Mouse (Mus musculus): ENCODE measurements around the gene Hkdc1. TPM values are rescaled to one million over a fixed set of nuclear protein-coding genes. Genes with fewer than 3 reads are reported as not detected.

Gene Hkdc1
- polyA plus RNA-seq, 1 experiment from 2014 or later, result 0.24 TPM

- Histone ChIP-seq H3K9me3 (no peaks in the 10 kb centered on the region), H3K36me3 (no peaks in the 10 kb centered on the region), H3K4me2 (replicated peaks) (no peak overlapping the region), H3K4me3 (no peak overlapping the region), H3K9ac (replicated peaks) (no peak overlapping the region), H3K4me1 (no peaks in the 10 kb centered on the region), H3K27me3 (no peaks in the 10 kb centered on the region), H3K27ac (replicated peaks) (no peak overlapping the region)
- no peak for ATAC-seq (replicated peaks)
- WGBS, result 45% methylated on average over 7 of the region's 7 CpGs
Measured at GRCm38 (mm10) chr10:62418831-62419356, 3.4 kb downstream of the Hkdc1 start.

- H3K9me3 ChIP-seq, result no peaks in the 10 kb centered on the region
- no peak overlapping the region for H3K9ac ChIP-seq (replicated peaks)
- WGBS, result 59% methylated on average over 4 of the region's 4 CpGs
- H3K4me3 ChIP-seq, result no peak overlapping the region
- no peaks in the 10 kb centered on the region for H3K36me3 ChIP-seq
- H3K27me3 ChIP-seq, result no peaks in the 10 kb centered on the region
- no peaks in the 10 kb centered on the region for H3K4me1 ChIP-seq
- H3K27ac ChIP-seq (replicated peaks), result no peak overlapping the region
- H3K4me2 ChIP-seq (replicated peaks), result no peak overlapping the region
- no peak for ATAC-seq (replicated peaks)
Measured at GRCm38 (mm10) chr10:62413606-62413982, 8.7 kb downstream of the Hkdc1 start.

GRCm38 (mm10) chr10:62412906-62413605 is 9.2 kb downstream of the Hkdc1 start:
- no peaks in the 10 kb centered on the region for H3K9me3 ChIP-seq

DNA sequence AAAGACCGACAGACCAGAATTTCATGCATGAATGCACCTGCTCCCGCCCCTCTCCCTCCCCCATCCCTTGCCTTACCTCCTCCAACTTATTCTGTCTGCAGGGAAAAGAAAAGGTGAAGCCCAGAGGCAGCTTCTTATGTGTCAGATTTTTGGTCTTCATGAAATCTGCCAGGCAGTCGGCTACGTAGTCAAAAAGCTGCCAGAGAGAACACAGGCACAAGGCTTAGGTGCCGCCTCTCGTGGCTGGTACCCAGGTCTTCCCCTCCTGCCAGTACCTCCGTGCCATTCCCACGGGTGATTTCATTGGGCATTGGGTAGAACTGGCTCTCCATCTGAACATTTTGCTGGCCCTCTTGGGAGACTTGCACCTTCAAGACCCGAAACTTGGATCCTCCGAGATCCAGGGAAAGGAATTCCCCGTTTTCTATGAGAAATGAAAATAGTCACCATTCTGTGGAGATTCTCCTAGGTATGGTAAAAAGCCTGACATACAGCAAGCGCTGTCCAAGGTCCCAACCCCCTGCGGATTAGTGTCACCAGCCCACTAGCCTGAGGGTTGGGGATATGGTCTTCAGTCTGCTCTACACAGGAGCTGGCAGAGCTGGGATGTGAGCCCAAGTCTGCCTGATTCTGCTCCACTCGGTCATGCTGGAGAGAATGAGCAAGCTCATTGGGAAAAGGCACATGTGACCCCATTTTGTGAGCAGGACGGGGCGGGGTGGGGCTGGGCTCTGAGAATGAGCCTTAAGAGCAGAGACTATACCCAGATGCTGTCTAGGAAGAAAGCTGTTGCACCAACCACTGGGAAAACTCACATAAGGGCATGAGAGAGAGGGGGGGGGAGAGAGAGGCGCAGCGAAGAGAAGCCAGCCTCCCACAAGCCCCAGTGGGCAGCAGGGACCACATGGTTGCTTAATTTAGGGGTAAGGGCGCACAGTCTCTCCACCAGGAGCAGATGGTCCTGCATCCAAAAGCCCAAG is 10.6 kb downstream of the Hkdc1 start:
- H3K27ac ChIP-seq (replicated peaks), result no peak overlapping the region
- WGBS, result 67% methylated on average over 19 of the region's 19 CpGs
- no peak for ATAC-seq (replicated peaks)
- H3K27me3 ChIP-seq, result peaks cover 3% of the 10 kb centered on the region; the same call in 1 of the 2 replicates
- no peaks in the 10 kb centered on the region for H3K9me3 ChIP-seq
- no peak overlapping the region for H3K4me2 ChIP-seq (replicated peaks)
- no peaks in the 10 kb centered on the region for H3K4me1 ChIP-seq
- no peak overlapping the region for H3K9ac ChIP-seq (replicated peaks)
- H3K4me3 ChIP-seq, result no peak overlapping the region
- no peaks in the 10 kb centered on the region for H3K36me3 ChIP-seq

More at GRCm38 (mm10) chr10:62412906-62413605, 9.2 kb downstream of the Hkdc1 start:
- Histone ChIP-seq H3K4me1 (no peaks in the 10 kb centered on the region), H3K36me3 (no peaks in the 10 kb centered on the region), H3K4me2 (replicated peaks) (no peak overlapping the region), H3K27ac (replicated peaks) (no peak overlapping the region), H3K27me3 (no peaks in the 10 kb centered on the region), H3K4me3 (no peak overlapping the region), H3K9ac (replicated peaks) (no peak overlapping the region)
- ATAC-seq (replicated peaks), result no peak
- 37% methylated on average over 7 of the region's 8 CpGs for WGBS

DNA sequence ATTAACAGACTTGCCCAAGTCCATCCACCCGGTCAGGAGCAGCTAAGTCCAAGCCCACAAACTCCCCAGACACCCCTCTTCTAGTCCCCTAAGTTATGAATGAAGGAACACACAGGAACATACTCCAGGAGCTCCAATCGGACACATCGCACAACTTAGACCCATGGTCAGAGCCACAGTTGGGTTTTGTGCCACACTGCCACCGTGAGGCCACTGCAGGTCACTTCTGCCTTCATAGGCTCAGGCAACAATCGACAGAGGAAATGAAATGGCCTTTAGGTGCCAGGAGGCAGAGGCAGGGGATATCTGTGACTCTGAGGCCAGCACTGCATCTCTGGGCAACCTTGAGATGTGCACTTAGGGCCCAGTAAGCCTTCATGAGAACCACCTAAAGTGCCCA is 11.3 kb downstream of the Hkdc1 start:
- Histone ChIP-seq H3K4me3 (no peak overlapping the region), H3K4me1 (no peaks in the 10 kb centered on the region), H3K27ac (replicated peaks) (no peak overlapping the region), H3K9ac (replicated peaks) (no peak overlapping the region), H3K36me3 (no peaks in the 10 kb centered on the region), H3K27me3 (peaks cover 3% of the 10 kb centered on the region; the same call in 1 of the 2 replicates), H3K4me2 (replicated peaks) (no peak overlapping the region), H3K9me3 (no peaks in the 10 kb centered on the region)
- peak; percentile 48; the same call in 1 of the 2 replicates for ATAC-seq (replicated peaks)
- 8% methylated on average over 5 of the region's 5 CpGs for WGBS

GRCm38 (mm10) chr10:62404901-62405300 is 17.4 kb downstream of the Hkdc1 start:
- Histone ChIP-seq H3K27me3 (peaks cover 3% of the 10 kb centered on the region; the same call in 1 of the 2 replicates), H3K4me2 (replicated peaks) (peak overlapping the region; percentile 10), H3K4me3 (no peak overlapping the region), H3K9ac (replicated peaks) (no peak overlapping the region), H3K4me1 (no peaks in the 10 kb centered on the region), H3K36me3 (no peaks in the 10 kb centered on the region), H3K27ac (replicated peaks) (no peak overlapping the region), H3K9me3 (no peaks in the 10 kb centered on the region)
- ATAC-seq (replicated peaks), result no peak
- WGBS, result 57% methylated on average over 14 of the region's 14 CpGs

GRCm38 (mm10) chr10:62401641-62402111 is 20.6 kb downstream of the Hkdc1 start:
- Histone ChIP-seq H3K4me3 (no peak overlapping the region), H3K4me2 (replicated peaks) (no peak overlapping the region), H3K9me3 (no peaks in the 10 kb centered on the region), H3K27me3 (no peaks in the 10 kb centered on the region), H3K36me3 (no peaks in the 10 kb centered on the region), H3K9ac (replicated peaks) (no peak overlapping the region), H3K27ac (replicated peaks) (no peak overlapping the region), H3K4me1 (no peaks in the 10 kb centered on the region)
- no peak for ATAC-seq (replicated peaks)
- WGBS, result 80% methylated on average over 19 of the region's 19 CpGs

DNA sequence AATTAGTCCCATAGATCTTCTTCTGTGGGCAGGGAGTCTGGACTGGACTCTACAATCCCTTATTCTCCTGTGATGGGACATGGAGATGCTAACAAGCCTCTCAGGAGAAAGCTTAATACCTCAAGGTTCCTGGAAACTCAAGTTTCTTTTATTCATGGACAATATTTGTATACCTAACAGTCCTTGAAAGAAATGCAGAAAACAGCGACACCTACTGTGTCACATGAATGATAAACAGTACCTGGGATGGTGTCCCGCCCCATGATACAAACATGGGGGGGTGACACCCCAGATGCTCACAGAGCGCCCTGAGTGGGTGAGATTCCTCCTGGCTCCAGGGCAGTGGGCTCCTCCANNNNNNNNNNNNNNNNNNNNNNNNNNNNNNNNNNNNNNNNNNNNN is 39.3 kb downstream of the Hkdc1 start:
- no peak for ATAC-seq (replicated peaks)
- Histone ChIP-seq H3K9me3 (no peaks in the 10 kb centered on the region), H3K27ac (replicated peaks) (no peak overlapping the region), H3K4me1 (no peaks in the 10 kb centered on the region), H3K36me3 (no peaks in the 10 kb centered on the region), H3K27me3 (no peaks in the 10 kb centered on the region), H3K9ac (replicated peaks) (no peak overlapping the region), H3K4me3 (no peak overlapping the region), H3K4me2 (replicated peaks) (no peak overlapping the region)
- WGBS, result 86% methylated on average over 3 of the region's 3 CpGs

- no peak for ATAC-seq (replicated peaks)
Measured at GRCm38 (mm10) chr10:62380936-62381335, 41.4 kb downstream of the Hkdc1 start.

DNA sequence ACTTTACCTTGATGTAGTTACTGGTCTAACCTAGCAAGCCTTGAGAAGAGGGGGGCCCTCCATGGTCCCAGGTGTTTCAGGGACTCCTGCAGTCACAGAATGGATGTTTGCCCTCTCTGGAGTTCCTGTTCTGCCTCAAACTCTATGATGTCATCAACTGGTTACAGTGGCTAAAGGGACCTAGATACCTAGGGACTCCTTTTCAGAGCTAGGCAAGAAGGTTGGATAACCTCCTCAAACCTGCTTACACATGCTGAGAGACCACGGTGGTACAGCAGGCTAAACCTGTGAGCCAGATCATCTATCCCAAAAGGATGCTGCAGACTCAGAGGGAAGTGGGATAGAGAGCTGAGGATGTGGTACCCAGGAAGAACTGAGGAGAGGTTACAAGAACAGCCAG is 42.5 kb downstream of the Hkdc1 start, which contains the start of gene Hk1:
Hk1 (minus strand) TSS at position 101 of the 400 bp plus-strand sequence.
- Histone ChIP-seq H3K4me1 (no peaks in the 10 kb centered on the region), H3K9me3 (no peaks in the 10 kb centered on the region), H3K27ac (replicated peaks) (no peak within 1 kb of the TSS), H3K27me3 (no peaks in the 10 kb centered on the region), H3K4me3 (no peak within 1 kb of the TSS), H3K4me2 (replicated peaks) (no peak within 1 kb of the TSS), H3K36me3 (no peaks in the 10 kb centered on the region), H3K9ac (replicated peaks) (no peak within 1 kb of the TSS)
- ATAC-seq (replicated peaks), result no peak
- 88% methylated on average over 1 of the region's 1 CpGs for WGBS

More at GRCm38 (mm10) chr10:62380936-62381335, 41.4 kb downstream of the Hkdc1 start:
- Histone ChIP-seq H3K9ac (replicated peaks) (no peak overlapping the region), H3K4me3 (no peak overlapping the region), H3K27me3 (no peaks in the 10 kb centered on the region), H3K4me1 (no peaks in the 10 kb centered on the region), H3K36me3 (no peaks in the 10 kb centered on the region), H3K27ac (replicated peaks) (no peak overlapping the region), H3K4me2 (replicated peaks) (no peak overlapping the region), H3K9me3 (no peaks in the 10 kb centered on the region)

DNA sequence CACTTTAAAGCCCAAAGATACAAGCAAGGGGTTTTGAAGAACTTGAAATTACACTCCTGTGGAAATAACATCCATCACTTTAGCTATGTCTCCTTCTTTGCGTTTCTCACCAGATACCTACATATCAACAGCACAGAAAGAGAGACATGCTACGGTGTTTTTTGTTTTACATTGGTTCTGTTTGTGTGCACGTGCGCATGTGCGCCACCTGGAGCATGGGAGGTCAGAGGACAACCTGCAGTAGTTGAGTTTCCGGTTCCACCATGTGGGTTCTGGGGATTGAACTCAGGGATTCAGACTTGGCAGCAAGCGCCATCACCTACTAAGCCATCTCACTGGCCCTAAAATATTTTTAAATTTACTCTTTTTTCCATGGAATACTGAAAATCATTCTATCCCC is 63.5 kb downstream of the Hkdc1 start:
- H3K4me3 ChIP-seq, result no peak overlapping the region
- H3K9me3 ChIP-seq, result no peaks in the 10 kb centered on the region
- ATAC-seq (replicated peaks), result no peak
- no peak overlapping the region for H3K9ac ChIP-seq (replicated peaks)
- H3K4me1 ChIP-seq, result no peaks in the 10 kb centered on the region
- H3K27me3 ChIP-seq, result no peaks in the 10 kb centered on the region
- 94% methylated on average over 7 of the region's 7 CpGs for WGBS
- no peak overlapping the region for H3K27ac ChIP-seq (replicated peaks)
- no peak overlapping the region for H3K4me2 ChIP-seq (replicated peaks)
- no peaks in the 10 kb centered on the region for H3K36me3 ChIP-seq

All from forebrain, embryonic 15.5 days (tissue).